Mouse (Mus musculus): ENCODE data around the gene Vps13c. TPM values are rescaled to one million over a fixed set of nuclear protein-coding genes. Genes with fewer than 3 reads are reported as not detected.

The Vps13c gene
- polyA plus RNA-seq (2017; shearing (Covaris generic)) = 25.0 TPM

DNA sequence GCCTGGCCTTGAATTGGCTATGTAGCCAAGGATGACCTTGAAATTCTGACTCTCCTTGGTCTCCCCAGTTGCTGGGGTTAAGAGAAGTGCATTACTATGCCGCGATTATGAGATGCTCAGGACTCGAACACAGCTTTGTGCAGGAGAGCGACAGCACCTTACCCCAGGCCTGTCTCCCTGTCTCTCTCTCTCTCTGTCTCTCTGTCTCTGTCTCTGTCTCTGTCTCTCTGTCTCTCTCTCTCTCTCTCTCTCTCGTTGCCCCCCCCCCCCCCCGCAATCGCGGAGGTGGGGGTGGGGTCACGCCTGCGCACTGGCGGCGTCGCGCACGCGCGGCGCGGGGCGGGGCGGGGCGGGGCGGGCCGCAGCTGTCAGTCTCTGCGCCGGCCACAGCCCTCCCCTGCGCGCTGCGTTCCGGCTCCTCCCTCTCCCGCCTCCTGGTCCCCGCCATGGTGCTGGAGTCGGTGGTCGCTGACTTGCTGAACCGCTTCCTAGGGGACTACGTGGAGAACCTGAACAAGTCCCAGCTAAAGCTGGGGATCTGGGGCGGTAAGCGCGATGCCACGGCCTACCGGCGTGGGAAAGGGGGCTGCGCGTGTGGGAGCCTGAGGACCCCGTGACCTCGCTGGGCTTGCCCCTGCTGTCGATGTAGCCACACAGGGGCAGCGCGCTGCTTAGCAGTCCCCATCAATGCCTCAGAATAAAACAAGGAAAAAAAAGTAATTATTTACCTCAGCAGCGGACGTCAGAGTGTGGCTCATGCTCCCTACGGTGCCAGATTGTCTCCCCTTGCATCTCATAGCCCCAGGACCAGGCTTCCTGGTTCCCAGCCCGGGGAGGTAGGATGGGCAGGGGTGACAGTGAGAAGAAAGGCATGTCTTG lies at the start of gene Vps13c:
Gene Vps13c, plus strand, starts transcription at position 416 of the 879 bp plus-strand sequence.

DNA sequence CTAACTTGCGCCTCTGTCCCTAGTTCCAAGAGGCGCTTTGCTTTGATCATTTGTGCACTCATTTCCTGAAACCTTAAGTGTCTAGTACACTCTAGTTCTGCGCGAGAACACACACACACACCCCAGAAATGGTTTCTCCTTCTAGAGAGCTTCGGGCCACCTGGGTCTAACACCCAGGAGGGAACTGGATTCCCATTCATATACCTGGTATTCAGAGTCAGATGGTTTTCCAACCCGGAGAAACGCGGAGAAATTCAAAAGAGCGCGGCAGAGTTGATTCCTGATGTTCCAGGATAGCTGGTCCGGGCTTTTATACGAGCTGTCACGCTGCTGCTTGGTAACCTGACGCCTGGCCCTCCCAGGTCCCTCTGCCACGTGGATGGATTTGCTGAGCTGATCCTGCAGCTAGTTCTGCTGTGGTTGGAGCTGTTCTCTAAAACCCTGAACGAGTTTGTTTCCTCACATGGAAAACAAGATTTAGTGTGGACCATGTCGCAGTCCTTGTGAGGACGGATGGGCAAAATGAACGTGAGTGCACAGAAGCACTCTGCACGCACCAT lies 8.1 kb upstream of the Vps13c start, which contains the start of gene C2cd4a:
Gene C2cd4a, minus strand, starts transcription at position 285 of the 560 bp plus-strand sequence.

Other genes with a start within 250 kb of the Vps13c start
- not detected for gene C2cd4b, start 81.0 kb upstream of the Vps13c start, polyA plus RNA-seq (2017; shearing (Covaris generic))
- not detected for gene C2cd4a, start 8.1 kb upstream of the Vps13c start, polyA plus RNA-seq (2017; shearing (Covaris generic))

Data from CD4-positive, CD25-positive, alpha-beta regulatory T cell, adult 9 weeks (primary cell).